Mouse (Mus musculus) G1E (cell line): ENCODE measurements around the gene Ahnak.

Source experiments
- CTCF ChIP-seq: IDR thresholded peaks from 2 replicates; pipeline ENCODE4 v1.5.1; 2012; ENCODE audit warnings: low read depth, low read length, inconsistent platforms, mixed read lengths
- GATA1 ChIP-seq: IDR thresholded peaks from 2 replicates; pipeline ENCODE4 v1.6.1; 2012; ENCODE audit warnings: borderline replicate concordance, low read length, inconsistent platforms, mixed read lengths
- GATA2 ChIP-seq: IDR thresholded peaks from 2 replicates; pipeline ENCODE4 v1.6.1; 2012; ENCODE audit warnings: low read depth, low read length, inconsistent platforms, borderline replicate concordance
- POLR2AphosphoS5 ChIP-seq: IDR thresholded peaks from 2 replicates; pipeline ENCODE4 v1.6.1; 2012; ENCODE audit warnings: low read depth, low read length, inconsistent platforms; ENCODE audit not compliant: insufficient replicate concordance
- TAL1 ChIP-seq: conservative IDR thresholded peaks from 2 replicates; pipeline ENCODE4 v1.6.1; 2012; ENCODE audit warnings: low read depth, low read length, inconsistent platforms, mixed read lengths

DNA sequence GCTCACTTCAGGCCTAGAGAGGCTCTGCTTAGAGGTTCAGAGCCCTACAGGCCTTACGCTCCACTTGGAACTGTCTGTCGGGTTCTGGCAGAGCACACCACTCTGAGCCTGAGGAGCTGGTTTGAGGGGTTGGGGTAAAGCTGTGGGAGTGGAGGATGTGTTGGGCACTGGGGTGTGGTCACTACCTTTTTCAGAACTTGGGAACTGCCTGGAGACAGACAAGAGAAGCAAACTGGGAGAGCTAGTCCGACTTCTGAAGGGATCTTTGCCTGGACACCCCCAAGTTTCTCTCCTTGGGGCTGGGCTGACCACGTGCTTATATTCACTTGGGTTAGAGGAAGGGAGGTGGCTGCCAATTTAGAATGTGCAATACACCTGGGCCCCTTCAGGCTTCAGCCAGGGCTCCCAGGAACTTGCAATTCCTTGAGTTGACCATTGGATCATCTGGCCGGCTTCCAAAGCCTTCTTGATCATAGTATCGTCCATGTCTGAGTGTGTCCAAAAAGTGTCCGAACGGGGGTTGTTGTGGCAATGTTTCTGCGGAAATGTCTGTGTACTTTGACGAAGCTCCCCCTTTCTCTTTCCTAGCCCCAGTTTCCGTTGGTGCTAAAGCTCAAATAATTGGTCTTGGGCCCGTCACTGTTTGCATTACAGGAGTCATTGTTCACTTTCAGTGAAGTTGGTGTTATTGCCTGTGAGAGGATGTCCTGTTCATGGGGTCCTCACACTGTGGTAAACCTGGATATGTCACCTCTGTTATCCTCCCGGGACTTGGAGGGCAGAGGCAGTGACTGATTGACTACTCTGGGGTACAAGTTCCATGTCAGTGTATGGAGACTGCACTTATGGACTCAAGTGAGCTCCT is 3.0 kb downstream of the Ahnak start:
- no peak for TF ChIP-seq CTCF
- no peak for TF ChIP-seq GATA1
- TF ChIP-seq TAL1 = no peak
- no peak for TF ChIP-seq GATA2
- no peak for TF ChIP-seq POLR2AphosphoS5
